Mouse (Mus musculus) spleen, adult 2 months (tissue): ENCODE data around the gene Gstcd.

Experiments used
- CTCF ChIP-seq: fragments of 200-500 bp; IDR thresholded peaks from 2 replicates; pipeline ENCODE4 v1.5.1; 2011; ENCODE audit warnings: mild to moderate bottlenecking, inconsistent platforms; ENCODE audit not compliant: insufficient read depth, insufficient read length, insufficient replicate concordance; ENCODE audit errors: extremely low read depth
- POLR2A ChIP-seq: fragments of 200-500 bp; IDR thresholded peaks from 2 replicates; pipeline ENCODE4 v1.6.1; 2011; ENCODE audit warnings: low read depth, low read length, inconsistent platforms

GRCm38 (mm10) chr3:132949791-132950528, 141.9 kb downstream of the Gstcd start, which contains the start of gene Npnt:
- TF ChIP-seq POLR2A, result no peak
- no peak for TF ChIP-seq CTCF
